Mouse (Mus musculus) left cerebral cortex, postnatal 25 days (tissue): Measurements from ENCODE around the gene 1700029F12Rik. TPM values are rescaled to one million over a fixed set of nuclear protein-coding genes. Genes with fewer than 3 reads are reported as not detected.
"Not testable (repeated sequence)": the region's sequence is repeated elsewhere in the genome, so short reads cannot be mapped to it uniquely, and the experiment has no call there.

Experiments
- DNase-seq, 2 experiments: peaks; one replicate each; pipeline ENCODE4 v3.0.0; 2022; ENCODE audit warnings: low spot score in 2 of 2, mixed read lengths in 1 of 2
- intact Hi-C: fragments of 180-260 bp; cut with DNase I; formaldehyde crosslinking; loops from one replicate; pipeline ENCODE4 v1.15.1; 2025
- total RNA-seq, 2 experiments: library from RNA; stranded (reverse); gene quantifications; 2 replicates each; pipeline ENCODE4 v1.2.3; 2021

Gene 1700029F12Rik
- not detected for total RNA-seq

- intact Hi-C loops, result no loop called here
- no peak for DNase-seq
Observed at GRCm38 (mm10) chr13:97034262-97034661, at the start of gene 1700029F12Rik. Gene 1700029F12Rik, minus strand, starts transcription at chr13:97034362.

- DNase-seq, result no peak
- intact Hi-C loops, result no loop called here
Observed at GRCm38 (mm10) chr13:97082432-97082831, 48.3 kb upstream of the 1700029F12Rik start.

- no peak for DNase-seq
- intact Hi-C loops, result no loop called here
Observed at GRCm38 (mm10) chr13:97080615-97081014, 46.5 kb upstream of the 1700029F12Rik start.

- DNase-seq, result no peak
- intact Hi-C loops, result no loop called here
Observed at GRCm38 (mm10) chr13:97080201-97080600, 46.0 kb upstream of the 1700029F12Rik start.

- DNase-seq, result no peak
- intact Hi-C loops, result no loop called here
Observed at GRCm38 (mm10) chr13:97077556-97077955, 43.4 kb upstream of the 1700029F12Rik start.

- DNase-seq, result no peak
- intact Hi-C loops, result no loop called here
Observed at GRCm38 (mm10) chr13:97073497-97073896, 39.3 kb upstream of the 1700029F12Rik start.

- intact Hi-C loops, result no loop called here
- peak; percentile 45 to 66 for DNase-seq
Observed at GRCm38 (mm10) chr13:97071626-97072241, 37.6 kb upstream of the 1700029F12Rik start.

- DNase-seq, result peak; percentile 17 to 28
- intact Hi-C loops, result no loop called here
Observed at GRCm38 (mm10) chr13:97070931-97071625, 36.9 kb upstream of the 1700029F12Rik start.

- intact Hi-C loops, result no loop called here
- DNase-seq, result no peak
Observed at GRCm38 (mm10) chr13:97068151-97068550, 34.0 kb upstream of the 1700029F12Rik start.

- no peak for DNase-seq
- intact Hi-C loops, result no loop called here
Observed at GRCm38 (mm10) chr13:97067691-97068090, 33.5 kb upstream of the 1700029F12Rik start.

GRCm38 (mm10) chr13:97066649-97067550 lies 32.7 kb upstream of the 1700029F12Rik start, which contains the start of gene Fam169a:
Gene Fam169a, plus strand, starts transcription at chr13:97067286.
- intact Hi-C loops, result no loop called here

GRCm38 (mm10) chr13:97064844-97065621 lies 30.9 kb upstream of the 1700029F12Rik start:
- intact Hi-C loops, DNase-seq: not testable (repeated sequence)

More at GRCm38 (mm10) chr13:97066649-97067550, 32.7 kb upstream of the 1700029F12Rik start, which contains the start of gene Fam169a:
- no peak for DNase-seq

- intact Hi-C loops, result no loop called here
- DNase-seq, result peak in 1 of 2 experiments; percentile 31
Observed at GRCm38 (mm10) chr13:97064413-97064812, 30.3 kb upstream of the 1700029F12Rik start.

- DNase-seq, result no peak
- intact Hi-C loops, result no loop called here
Observed at GRCm38 (mm10) chr13:97063431-97063830, 29.3 kb upstream of the 1700029F12Rik start.

GRCm38 (mm10) chr13:97062151-97062550 lies 28.0 kb upstream of the 1700029F12Rik start:
- no peak for DNase-seq
- intact Hi-C loops, result no loop called here

- intact Hi-C loops, result no loop called here
- DNase-seq, result no peak
Observed at GRCm38 (mm10) chr13:97060331-97060730, 26.2 kb upstream of the 1700029F12Rik start.

- intact Hi-C loops, result loop anchor here (10.0 kb wide), 1 partner anchor 205 kb away; no protein-coding TSS in a partner anchor
- no peak for DNase-seq
Observed at GRCm38 (mm10) chr13:97059746-97060145, 25.6 kb upstream of the 1700029F12Rik start.

GRCm38 (mm10) chr13:97057817-97058216 lies 23.7 kb upstream of the 1700029F12Rik start:
- DNase-seq, result no peak
- intact Hi-C loops, result loop anchor here (10.0 kb wide), 1 partner anchor 203 kb away; no protein-coding TSS in a partner anchor

- DNase-seq, result no peak
- intact Hi-C loops, result loop anchor here (10.0 kb wide), 1 partner anchor 199 kb away; no protein-coding TSS in a partner anchor
Observed at GRCm38 (mm10) chr13:97053844-97054243, 19.7 kb upstream of the 1700029F12Rik start.
